Mouse (Mus musculus) thymus, postnatal 36 days (tissue): ENCODE results near the gene Lrch1.

Source experiments
- DNase-seq, 2 experiments: peaks; one replicate each; pipeline ENCODE4 v3.0.0; 2022; ENCODE audit warnings: mixed read lengths in 2 of 2

Gene Lrch1

GRCm38 (mm10) chr14:74947376-74948013 lies at the start of gene Lrch1:
TSS of gene Lrch1 (minus strand) at chr14:74947876.
- peak; percentile 86 to 90 for DNase-seq

GRCm38 (mm10) chr14:74997041-74997440 lies 49.4 kb upstream of the Lrch1 start:
- DNase-seq, result no peak

GRCm38 (mm10) chr14:74996556-74996955 lies 48.9 kb upstream of the Lrch1 start:
- no peak for DNase-seq

- DNase-seq, result no peak
Measured at GRCm38 (mm10) chr14:74990504-74990903, 42.8 kb upstream of the Lrch1 start.

- no peak for DNase-seq
Measured at GRCm38 (mm10) chr14:74989909-74990308, 42.2 kb upstream of the Lrch1 start.

- DNase-seq, result no peak
Measured at GRCm38 (mm10) chr14:74989322-74989721, 41.6 kb upstream of the Lrch1 start.

- DNase-seq, result no peak
Measured at GRCm38 (mm10) chr14:74986527-74986926, 38.9 kb upstream of the Lrch1 start.

GRCm38 (mm10) chr14:74985658-74986057 lies 38.0 kb upstream of the Lrch1 start:
- no peak for DNase-seq

- peak; percentile 24 to 48 for DNase-seq
Measured at GRCm38 (mm10) chr14:74984817-74985391, 37.2 kb upstream of the Lrch1 start.

GRCm38 (mm10) chr14:74983079-74983478 lies 35.4 kb upstream of the Lrch1 start:
- DNase-seq, result no peak

GRCm38 (mm10) chr14:74981016-74981415 lies 33.3 kb upstream of the Lrch1 start:
- DNase-seq, result no peak

GRCm38 (mm10) chr14:74976972-74977371 lies 29.3 kb upstream of the Lrch1 start:
- no peak for DNase-seq

GRCm38 (mm10) chr14:74974136-74974651 lies 26.5 kb upstream of the Lrch1 start:
- DNase-seq, result no peak

- DNase-seq, result no peak
Measured at GRCm38 (mm10) chr14:74972687-74973086, 25.0 kb upstream of the Lrch1 start.

GRCm38 (mm10) chr14:74972216-74972615 lies 24.5 kb upstream of the Lrch1 start:
- DNase-seq, result no peak

- no peak for DNase-seq
Measured at GRCm38 (mm10) chr14:74963402-74963764, 15.7 kb upstream of the Lrch1 start.

GRCm38 (mm10) chr14:74962713-74963401 lies 15.2 kb upstream of the Lrch1 start:
- DNase-seq, result no peak

- no peak for DNase-seq
Measured at GRCm38 (mm10) chr14:74960568-74960967, 12.9 kb upstream of the Lrch1 start.

- no peak for DNase-seq
Measured at GRCm38 (mm10) chr14:74956702-74957101, 9.0 kb upstream of the Lrch1 start.

- no peak for DNase-seq
Measured at GRCm38 (mm10) chr14:74956234-74956633, 8.6 kb upstream of the Lrch1 start.

- peak; percentile 70 to 74 for DNase-seq
Measured at GRCm38 (mm10) chr14:74948426-74949240, 957 bp upstream of the Lrch1 start.

- DNase-seq, result no peak
Measured at GRCm38 (mm10) chr14:74948014-74948396, 329 bp upstream of the Lrch1 start.

- peak; percentile 85 to 90 for DNase-seq
Measured at GRCm38 (mm10) chr14:74946751-74947375, 813 bp downstream of the Lrch1 start.
